Mouse (Mus musculus): ENCODE measurements around the gene Ano6.

GRCm38 (mm10) chr15:95794611-95795565 is 4.2 kb downstream of the Ano6 start:
- no peak for TF ChIP-seq CTCF (IDR thresholded peaks at IDR 0.05; ENCODE audit: low read depth, low read length)
- no peak for TF ChIP-seq POLR2A (IDR thresholded peaks at IDR 0.05; ENCODE audit: borderline replicate concordance, low read depth, low read length)
